Mouse (Mus musculus): ENCODE measurements around the gene Rph3al. TPM values are rescaled to one million over a fixed set of nuclear protein-coding genes. Genes with fewer than 3 reads are reported as not detected.

The Rph3al gene
- total RNA-seq, 1 experiment from 2014 or later, result 6.6 TPM

DNA sequence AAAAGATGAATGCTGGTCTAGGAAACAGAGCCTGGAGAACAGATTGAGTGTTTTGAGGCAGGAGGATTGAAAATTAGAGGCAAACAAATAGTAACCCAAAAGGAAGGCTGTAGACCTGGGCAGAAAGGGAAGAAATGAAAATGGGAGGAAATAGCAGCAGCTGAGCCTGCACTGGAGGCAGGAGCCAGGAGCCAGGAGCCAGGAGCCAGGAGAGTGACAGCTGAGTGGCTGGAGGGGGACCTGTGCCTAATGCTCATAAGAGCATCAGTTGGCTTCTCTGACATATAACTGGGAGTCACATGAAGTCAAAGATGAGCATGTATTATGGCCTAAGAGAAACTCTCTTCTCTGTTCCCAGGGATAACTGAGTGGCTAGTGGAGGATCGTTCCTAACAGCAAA is 66.5 kb downstream of the Rph3al start:
- no peak for ATAC-seq (ENCODE audit: extremely low read depth, insufficient number of reproducible peaks, low FRiP score, poor library complexity, severe bottlenecking)

DNA sequence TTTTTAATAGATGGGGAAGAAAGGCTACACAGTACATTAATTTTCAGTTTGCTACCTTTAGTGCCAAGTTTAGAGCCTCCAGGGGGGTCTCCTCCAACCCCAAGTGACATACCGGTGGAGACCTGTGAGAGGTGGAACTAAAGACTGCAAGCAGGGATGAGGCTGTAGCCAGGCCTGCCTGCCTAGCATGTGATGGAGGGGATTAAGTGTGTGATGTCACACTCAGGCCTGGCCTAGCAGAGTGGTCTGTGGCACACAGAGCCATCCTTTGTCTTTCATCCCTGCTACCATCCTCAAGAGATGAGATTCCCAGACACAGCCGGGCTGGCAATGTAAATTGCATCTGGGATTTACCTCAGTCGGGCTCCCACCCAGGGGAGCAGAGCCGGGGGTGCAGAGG is 67.3 kb downstream of the Rph3al start:
- ATAC-seq (ENCODE audit: extremely low read depth, insufficient number of reproducible peaks, low FRiP score, poor library complexity, severe bottlenecking), result no peak

DNA sequence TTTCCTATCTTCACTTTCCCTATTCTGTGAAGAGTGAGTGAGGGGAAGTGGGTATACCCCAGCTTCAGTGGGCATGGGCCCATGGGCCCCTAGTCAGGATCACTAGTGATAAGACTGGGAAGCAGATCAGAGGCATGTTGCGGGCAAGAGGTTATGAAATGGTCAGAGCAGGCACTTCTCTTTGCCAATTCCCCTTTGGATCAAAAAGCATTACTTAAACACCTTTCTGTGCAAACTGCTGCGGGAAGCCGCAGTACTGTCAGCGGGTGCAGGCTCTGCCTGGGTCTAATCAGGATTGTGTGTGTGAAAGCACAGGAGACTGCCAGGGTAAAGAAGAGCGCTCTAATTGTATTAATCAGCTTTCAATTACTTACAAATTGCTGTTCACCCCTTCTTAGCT is 67.8 kb downstream of the Rph3al start:
- ATAC-seq (ENCODE audit: extremely low read depth, insufficient number of reproducible peaks, low FRiP score, poor library complexity, severe bottlenecking), result no peak

DNA sequence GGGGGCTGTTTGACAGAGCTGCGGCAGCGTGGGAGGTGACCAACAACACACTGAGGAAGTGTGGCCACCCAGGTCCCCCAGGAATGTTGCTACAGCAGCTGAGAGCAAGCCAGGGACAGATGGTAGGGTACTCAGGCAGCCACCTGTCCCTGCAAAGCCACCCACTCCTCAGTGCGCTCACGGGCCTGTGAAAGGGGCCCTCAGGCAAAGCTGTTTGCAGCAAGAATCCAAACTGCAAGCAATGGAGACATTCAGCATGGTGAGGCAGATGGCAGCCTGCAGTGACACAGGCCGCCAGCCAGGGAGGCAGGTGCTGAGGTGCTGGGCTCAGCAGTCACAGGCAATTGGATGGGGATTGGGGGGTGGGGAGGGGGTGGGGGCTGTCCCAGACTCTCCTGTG is 68.3 kb downstream of the Rph3al start:
- ATAC-seq (ENCODE audit: extremely low read depth, insufficient number of reproducible peaks, low FRiP score, poor library complexity, severe bottlenecking), result no peak

DNA sequence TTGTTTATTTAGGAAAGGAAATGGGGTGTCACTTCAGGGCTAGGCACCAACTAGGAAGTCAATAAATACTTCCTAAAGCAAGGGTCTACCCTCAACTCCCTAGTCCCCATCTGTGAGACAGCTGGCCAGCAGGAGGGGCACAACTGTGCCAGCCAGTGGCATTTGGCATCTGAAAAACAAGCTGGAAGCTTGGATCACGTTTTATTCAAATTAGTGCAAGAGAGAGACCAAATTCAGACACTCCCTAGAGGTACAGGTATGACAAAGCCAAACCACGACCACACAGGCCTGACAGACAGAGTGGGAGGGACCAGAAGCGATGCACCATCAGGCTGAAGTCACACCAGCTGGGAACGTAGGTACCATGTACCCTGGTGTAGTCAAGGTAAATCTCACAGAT is 71.4 kb downstream of the Rph3al start:
- no peak for ATAC-seq (ENCODE audit: extremely low read depth, insufficient number of reproducible peaks, low FRiP score, poor library complexity, severe bottlenecking)

DNA sequence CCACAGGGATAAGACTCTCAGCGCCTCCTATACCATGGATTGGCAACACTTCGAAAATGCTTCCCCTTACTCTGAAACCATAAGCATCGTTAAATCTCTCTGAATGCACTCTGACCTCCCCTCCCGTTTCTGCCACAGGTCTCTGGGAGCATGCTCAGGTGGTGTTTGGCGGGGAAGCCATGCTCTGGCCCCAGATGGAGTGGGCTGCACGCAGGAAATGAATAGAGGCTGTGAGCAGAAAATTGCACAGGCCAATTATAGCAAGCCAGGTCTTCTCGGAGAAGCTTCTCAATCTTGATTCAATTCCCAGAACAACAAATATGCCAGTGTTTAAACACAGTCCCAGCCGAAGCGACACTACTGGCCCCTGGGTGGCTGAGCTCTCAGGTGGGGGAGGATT is 72.4 kb downstream of the Rph3al start:
- no peak for ATAC-seq (ENCODE audit: extremely low read depth, insufficient number of reproducible peaks, low FRiP score, poor library complexity, severe bottlenecking)

DNA sequence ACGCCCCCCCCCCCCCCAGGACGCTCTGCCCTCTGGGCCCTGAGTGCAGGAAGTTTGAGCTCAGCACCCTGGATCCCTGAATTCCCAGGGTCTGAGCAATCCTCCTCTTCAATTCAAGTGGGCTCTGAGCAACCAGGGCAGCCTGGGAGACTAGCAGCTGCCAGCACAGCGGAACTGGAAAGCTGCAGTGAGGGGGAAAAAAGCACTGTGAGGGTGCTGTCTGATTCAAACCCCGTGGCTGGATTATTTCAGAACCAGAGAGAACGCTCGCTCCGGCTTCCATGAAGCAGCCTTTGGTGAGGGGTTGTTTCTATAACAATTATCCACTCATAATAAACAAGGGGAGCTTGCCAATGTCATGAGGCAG is 73.0 kb downstream of the Rph3al start:
- no peak for ATAC-seq (ENCODE audit: extremely low read depth, insufficient number of reproducible peaks, low FRiP score, poor library complexity, severe bottlenecking)

DNA sequence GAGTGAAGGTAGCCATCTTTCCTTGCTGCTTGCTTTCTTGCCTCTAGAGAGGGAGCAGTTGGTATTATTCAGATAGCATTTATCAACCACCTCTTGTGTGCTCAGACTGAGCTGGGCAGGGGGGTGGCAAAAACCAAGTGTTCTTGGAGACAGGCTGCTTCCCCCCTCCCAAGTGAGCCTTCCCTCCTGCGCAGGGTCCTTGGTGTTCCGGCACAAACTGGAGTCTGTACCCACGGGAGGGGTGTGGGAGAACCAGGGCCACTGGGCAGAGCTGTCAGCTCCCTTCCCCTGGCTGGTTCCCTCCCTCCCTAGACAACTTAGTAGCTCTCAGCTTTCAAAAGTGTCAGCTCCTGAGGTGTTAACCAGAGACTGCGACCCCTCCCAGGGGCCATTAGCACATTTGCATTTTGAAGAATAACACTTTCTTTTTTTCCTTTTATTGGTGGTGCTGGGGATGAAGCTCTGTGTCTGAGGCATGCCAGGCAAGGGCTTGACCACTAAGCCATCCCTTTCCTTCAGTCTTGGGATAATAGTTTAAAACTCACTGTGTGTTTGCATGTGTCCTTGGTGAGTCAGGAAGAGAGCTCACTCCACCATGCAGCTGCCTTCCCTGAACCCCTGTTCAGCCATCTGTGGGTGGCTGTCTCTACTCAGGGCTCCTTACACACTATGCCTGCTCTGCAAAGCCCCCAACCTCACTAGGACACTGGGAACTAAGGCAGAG is 73.5 kb downstream of the Rph3al start:
- ATAC-seq (ENCODE audit: extremely low read depth, insufficient number of reproducible peaks, low FRiP score, poor library complexity, severe bottlenecking), result no peak

DNA sequence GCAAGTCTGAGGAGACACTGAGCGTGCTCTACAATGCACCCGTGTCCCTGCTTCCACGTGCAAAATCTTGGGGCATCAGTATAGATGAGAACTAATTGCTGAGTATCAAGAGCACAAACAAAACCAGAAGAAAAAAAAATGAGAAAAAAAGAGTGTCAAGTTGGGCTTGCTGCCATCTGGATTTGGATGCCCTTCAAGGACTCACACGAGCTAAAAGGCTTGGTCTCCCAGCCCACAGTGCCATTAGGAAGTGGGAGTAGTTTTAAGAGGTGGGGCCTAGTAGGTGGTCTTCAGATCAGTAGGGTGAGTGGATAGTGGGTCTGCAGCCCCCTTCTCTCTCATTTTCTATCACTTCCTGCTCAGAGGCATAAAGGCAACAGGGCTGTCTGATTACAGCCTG is 75.8 kb downstream of the Rph3al start:
- ATAC-seq (ENCODE audit: extremely low read depth, insufficient number of reproducible peaks, low FRiP score, poor library complexity, severe bottlenecking), result no peak

DNA sequence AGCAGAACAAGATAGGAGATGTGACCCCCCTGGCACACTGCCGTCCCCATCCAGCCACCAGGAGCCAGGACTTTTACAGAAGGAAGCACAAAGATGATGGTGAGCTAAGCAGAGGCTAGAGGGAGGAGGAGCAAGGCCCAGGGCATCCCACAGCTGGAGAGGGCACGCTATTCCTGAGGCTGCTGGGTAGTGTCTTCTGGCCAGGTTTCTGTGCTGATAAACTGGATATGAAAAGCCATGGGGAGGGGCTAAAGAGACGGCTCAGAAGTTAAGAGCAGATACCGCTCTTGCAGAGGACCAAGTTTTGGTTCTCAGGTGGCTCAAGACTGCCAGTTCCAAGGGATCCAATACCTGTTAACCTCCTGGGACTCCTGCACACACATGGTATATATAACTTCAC is 76.6 kb downstream of the Rph3al start:
- ATAC-seq (ENCODE audit: extremely low read depth, insufficient number of reproducible peaks, low FRiP score, poor library complexity, severe bottlenecking), result no peak

DNA sequence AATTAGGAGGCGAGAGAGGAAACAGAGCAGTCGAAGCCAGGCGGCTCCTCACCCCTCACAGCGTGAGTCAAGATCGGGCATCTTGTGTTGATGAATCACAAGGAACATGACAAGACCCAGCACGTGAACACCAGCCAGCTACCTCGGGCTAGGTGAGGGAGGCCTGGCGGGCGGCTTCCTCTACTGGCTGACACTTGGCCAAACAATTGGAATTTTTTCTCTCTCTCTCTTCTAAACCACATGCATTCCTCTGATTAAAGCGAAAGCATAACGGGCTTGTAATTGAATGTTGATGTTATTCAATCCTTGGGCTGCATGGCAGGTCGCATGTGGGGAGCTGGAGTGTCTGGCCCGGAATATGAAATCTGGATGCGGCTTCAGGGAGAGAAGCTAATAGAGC is 77.0 kb downstream of the Rph3al start:
- ATAC-seq (ENCODE audit: extremely low read depth, insufficient number of reproducible peaks, low FRiP score, poor library complexity, severe bottlenecking), result no peak

DNA sequence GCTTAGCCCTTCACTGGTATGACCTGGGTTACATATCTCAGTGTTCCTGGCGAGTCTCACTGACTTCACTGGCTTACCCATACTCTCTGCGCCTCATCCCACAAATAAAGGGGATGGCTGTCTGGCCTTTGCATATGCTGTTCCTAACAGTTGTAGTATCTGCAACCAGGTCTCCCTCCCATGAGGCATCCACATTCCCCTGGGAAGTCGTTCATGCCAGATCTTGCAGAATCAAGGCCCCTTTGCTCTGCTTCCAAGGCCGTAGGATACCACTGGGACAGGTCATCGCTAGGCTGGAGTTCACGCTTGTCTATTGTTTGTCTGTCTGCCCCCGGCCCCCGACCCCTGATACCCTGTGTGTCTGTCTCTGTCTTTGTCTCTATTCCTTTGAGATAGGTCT is 78.8 kb downstream of the Rph3al start:
- ATAC-seq (ENCODE audit: extremely low read depth, insufficient number of reproducible peaks, low FRiP score, poor library complexity, severe bottlenecking), result no peak

DNA sequence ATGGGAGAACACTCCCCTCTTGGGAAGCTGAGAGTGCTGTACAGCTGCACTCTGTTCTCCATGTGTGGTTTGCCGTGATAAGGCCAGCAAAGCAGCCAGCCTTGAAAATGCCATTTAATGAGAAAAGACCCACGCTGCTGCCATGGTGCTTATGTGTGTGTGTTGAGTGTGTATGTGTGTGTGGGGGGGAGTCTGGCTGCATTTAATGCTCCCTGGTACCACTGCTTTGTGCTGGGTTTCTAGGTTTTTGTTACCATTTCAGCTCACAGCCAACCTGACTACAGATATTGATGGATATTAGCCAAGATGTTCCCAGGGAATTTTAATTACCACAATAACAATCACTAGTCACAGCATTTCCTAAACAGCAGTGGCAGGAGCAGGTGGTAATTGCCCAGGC is 79.3 kb downstream of the Rph3al start:
- ATAC-seq (ENCODE audit: extremely low read depth, insufficient number of reproducible peaks, low FRiP score, poor library complexity, severe bottlenecking), result no peak

DNA sequence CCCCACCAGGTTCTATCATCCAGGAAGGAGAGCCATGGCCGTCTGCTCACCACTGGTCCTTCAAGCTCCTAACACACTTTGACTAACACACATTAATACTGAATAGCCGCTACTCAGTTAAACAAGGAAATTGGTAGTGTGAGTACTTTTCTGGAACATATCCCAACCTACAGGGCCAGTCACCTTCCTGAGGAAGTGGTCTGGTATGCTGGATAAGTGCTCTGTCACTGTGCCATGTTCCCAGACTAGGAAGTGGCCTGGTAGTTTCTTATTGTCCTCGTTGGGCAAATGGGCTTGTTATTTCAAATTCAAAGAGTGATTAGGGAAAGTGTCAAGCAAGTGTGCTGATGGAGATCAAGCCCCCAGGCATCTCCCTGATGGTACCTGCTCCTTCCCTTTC is 80.4 kb downstream of the Rph3al start:
- ATAC-seq (ENCODE audit: extremely low read depth, insufficient number of reproducible peaks, low FRiP score, poor library complexity, severe bottlenecking), result no peak

DNA sequence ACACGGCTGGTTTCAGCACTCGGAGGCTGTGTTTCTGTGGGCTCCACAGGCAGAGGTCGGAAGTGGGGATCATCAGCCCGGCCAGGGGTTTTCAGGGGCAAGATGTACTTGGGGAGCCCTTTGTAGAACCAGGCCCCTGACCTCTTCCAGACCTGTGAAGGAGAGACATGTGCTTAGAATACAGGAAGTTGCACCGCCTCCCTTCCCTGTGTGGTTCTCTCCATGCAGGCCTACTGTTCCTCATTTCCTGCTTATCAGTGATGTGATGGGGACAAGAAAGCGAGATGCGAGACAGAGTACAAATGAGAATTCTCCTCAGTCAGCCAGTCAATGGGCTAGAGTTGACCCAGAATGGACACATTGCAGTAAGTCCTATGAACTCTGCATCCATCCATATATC is 83.9 kb downstream of the Rph3al start:
- no peak for ATAC-seq (ENCODE audit: extremely low read depth, insufficient number of reproducible peaks, low FRiP score, poor library complexity, severe bottlenecking)

DNA sequence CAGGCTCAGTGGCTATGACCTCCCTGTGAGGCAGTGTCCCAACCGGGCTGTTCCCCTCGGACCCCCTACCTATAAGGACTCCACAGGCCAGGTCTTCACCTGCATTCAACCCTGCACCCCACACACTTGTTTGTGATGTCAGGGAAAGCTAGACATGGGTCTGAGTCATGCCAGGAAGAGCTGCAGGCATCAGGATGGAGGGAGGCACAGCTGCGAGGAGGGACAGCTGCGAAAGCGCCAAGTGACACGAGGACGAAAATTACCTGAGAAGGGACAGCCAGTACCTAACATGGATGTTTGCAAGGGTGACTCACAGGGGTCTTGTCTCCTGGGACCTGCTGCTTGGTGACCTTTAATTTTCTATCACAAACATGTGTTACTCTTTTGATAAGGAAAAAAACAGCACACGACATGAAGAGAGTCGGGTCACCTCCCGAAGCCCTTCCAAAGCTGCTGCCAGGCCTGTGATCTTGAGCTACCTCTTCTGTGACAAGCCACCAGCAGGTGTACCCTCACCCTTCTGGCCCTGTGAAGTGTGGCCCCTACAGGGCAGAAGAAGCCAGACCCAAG is 85.1 kb downstream of the Rph3al start:
- ATAC-seq (ENCODE audit: extremely low read depth, insufficient number of reproducible peaks, low FRiP score, poor library complexity, severe bottlenecking), result no peak

DNA sequence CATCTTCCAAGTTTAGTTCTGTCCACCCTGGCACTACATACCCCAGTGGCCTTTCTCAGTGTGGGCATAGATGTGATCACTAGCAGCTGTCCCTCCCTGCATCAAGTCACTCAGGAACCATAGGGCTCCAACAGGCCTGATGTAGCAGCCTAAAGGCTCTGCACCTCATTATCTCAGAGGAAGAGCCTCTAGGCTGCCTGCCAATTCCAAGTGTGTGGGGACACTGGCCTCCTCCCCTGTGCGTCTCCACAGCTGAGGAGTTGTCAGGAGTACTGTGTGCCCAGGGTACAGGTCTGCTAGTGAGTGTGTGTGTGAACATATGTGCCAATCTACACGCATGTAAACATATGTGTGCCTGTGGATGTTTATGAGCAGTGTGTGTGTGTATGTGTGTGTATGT is 85.7 kb downstream of the Rph3al start:
- ATAC-seq (ENCODE audit: extremely low read depth, insufficient number of reproducible peaks, low FRiP score, poor library complexity, severe bottlenecking), result no peak

DNA sequence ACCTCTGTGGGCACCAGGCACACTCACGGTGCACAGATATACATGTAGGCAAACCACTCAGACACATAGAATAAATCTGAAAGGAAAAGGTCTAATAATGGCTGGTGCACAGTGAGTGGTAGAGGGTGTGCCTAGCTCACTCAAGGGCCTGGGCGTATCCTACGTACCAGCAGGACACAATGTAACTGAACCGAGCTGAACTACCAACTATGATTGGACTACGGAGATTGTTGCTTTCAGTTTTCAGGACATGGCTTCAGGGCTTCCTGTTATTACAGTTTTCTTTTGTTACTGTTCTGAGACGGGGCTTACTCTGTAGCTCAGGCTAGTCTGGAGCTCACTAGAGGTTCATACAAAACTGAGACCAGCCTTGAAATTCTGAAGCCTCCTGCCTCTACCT is 88.7 kb downstream of the Rph3al start:
- ATAC-seq (ENCODE audit: extremely low read depth, insufficient number of reproducible peaks, low FRiP score, poor library complexity, severe bottlenecking), result no peak

DNA sequence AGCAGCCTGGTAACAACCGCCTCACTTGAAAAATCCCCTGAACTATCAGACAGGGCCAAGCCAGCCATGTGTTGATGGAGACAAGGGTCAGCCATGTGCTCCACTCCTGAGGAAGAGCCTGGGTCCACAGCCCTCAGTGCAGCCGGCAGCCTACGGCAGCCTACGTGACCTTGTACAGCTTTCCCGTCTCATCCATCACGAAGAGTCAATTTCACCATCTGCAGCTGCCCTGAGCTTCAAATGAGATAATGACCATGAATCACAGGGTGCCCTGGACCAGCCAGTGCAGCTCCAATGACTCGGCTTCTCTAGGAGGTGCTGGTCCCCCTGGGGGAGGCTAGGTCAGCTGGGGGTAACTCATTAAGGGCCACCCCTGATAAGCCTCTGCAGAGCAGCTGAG is 91.6 kb downstream of the Rph3al start:
- ATAC-seq (ENCODE audit: extremely low read depth, insufficient number of reproducible peaks, low FRiP score, poor library complexity, severe bottlenecking), result no peak

DNA sequence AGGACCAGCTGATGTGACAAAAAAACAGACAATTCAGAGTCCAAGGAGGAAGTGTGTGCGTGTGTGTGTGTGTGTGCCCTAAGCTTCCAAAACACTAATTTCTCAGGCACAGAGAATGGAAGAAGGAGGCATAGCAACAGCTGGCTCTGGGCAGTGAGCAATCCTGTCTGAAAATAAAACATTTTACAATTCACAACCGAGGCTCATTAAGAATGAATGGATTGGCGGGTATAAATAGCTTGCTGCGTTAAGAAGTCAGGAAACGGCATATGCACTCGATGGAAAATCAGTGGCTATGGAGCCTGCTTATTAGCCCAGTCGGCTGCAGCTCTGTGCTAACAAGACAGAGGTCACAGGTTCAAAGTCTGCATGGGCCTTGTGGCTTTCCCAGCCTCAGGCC is 92.6 kb downstream of the Rph3al start:
- ATAC-seq (ENCODE audit: extremely low read depth, insufficient number of reproducible peaks, low FRiP score, poor library complexity, severe bottlenecking), result no peak

DNA sequence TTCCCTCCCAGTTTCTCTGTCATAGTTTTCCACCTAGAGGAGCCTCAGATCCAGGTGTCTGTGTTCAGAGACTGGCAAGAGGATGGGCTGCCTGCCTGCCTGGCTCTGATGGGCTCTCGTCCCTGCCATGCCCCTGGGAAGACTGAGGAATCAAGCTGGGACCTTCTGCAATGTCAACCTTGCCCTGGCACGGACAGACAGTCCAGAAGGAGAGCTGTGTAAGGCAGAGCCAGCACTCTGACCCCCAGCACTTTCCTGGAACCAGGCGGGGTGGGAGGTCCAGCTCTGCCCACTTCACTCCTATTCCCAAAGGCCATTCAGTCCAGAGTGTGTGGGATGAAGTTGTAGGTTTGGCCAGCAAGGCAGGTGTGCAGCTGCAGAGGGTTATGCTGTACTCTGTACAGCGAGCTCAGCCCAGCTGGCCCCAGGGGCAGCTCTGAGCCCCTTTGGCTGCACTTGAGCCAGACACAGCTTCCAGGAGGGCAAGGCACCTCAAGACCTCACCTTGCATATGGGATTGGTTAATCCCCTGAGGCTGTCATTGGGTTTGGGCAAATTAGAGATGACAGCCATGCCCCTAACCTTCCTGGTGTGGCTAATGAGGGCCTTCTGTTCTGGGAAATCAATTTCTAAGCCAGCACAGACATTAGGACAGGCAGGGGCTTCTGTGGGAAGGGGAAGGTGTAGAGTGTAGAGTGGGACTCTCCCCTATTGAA is 95.2 kb downstream of the Rph3al start:
- no peak for ATAC-seq (ENCODE audit: extremely low read depth, insufficient number of reproducible peaks, low FRiP score, poor library complexity, severe bottlenecking)

All from neutrophil, adult 5-6 weeks (primary cell).